Mouse (Mus musculus) heart, postnatal 0 days (tissue): ENCODE measurements at regions not wholly inside any gene's neighbourhood (a gene's known extent, or its start where the extent isn't known, plus 50 kb on each side); places are given as distances from the start of the nearest gene placed in this dataset.

Experiments
- ATAC-seq: fragments of 200-750 bp; cut with Nextera tagmentation; 2 replicates; pipeline ENCODE4 v1.8.0; 2017; ENCODE audit warnings: low read depth, moderate number of reproducible peaks, moderate library complexity; ENCODE audit not compliant: insufficient read depth
- DNase-seq: peaks from one replicate; pipeline ENCODE4 v3.0.0-alpha.2; 2016; ENCODE audit warnings: low spot score
- H3K27ac ChIP-seq: fragments of 300-500 bp; sonication (generic); 2 replicates; pipeline ENCODE4 v1.5.1; 2014; ENCODE audit warnings: low read depth, mild to moderate bottlenecking
- H3K27me3 ChIP-seq: fragments of 300-500 bp; sonication (generic); 2 replicates; pipeline ENCODE4 v1.6.1; 2014; ENCODE audit warnings: low read length, mixed read lengths; ENCODE audit not compliant: control insufficient read depth, insufficient read depth
- H3K36me3 ChIP-seq: fragments of 300-500 bp; sonication (generic); replicated peaks from 2 replicates; pipeline ENCODE4 v1.6.1; 2014; ENCODE audit warnings: low read length, mixed read lengths; ENCODE audit not compliant: control insufficient read depth, insufficient read depth
- H3K4me1 ChIP-seq: fragments of 300-500 bp; sonication (generic); 2 replicates; pipeline ENCODE4 v1.6.1; 2014; ENCODE audit warnings: antibody characterized with exemption; ENCODE audit not compliant: control insufficient read depth, insufficient read depth
- H3K4me2 ChIP-seq: fragments of 300-500 bp; sonication (generic); 2 replicates; pipeline ENCODE4 v1.6.1; 2014; ENCODE audit warnings: low read depth, mild to moderate bottlenecking, low read length, moderate library complexity
- H3K4me3 ChIP-seq: fragments of 300-500 bp; sonication (generic); 2 replicates; pipeline ENCODE4 v1.5.1; 2014; ENCODE audit warnings: low read depth, low read length
- H3K9ac ChIP-seq: fragments of 300-500 bp; sonication (generic); replicated peaks from 2 replicates; pipeline ENCODE4 v1.6.1; 2014; ENCODE audit warnings: low read depth, low read length, mixed read lengths
- H3K9me3 ChIP-seq: fragments of 300-500 bp; sonication (generic); replicated peaks from 2 replicates; pipeline ENCODE4 v1.6.1; 2016; ENCODE audit warnings: low read length; ENCODE audit not compliant: control insufficient read depth
- CTCF ChIP-seq: IDR thresholded peaks from 2 replicates; pipeline ENCODE4 v1.5.1; 2016; ENCODE audit warnings: antibody characterized with exemption, control low read depth, low read depth
- EP300 ChIP-seq: IDR thresholded peaks from 2 replicates; pipeline ENCODE4 v1.6.1; 2016; ENCODE audit warnings: antibody characterized with exemption, low read depth
- WGBS: fragments of 180-500 bp; shearing (Covaris S2); extraction: QIAGEN DNeasy Blood & Tissue Kit; methylation state at CpG from one replicate; pipeline ENCODE4 v1.1.7; 2014; 5-methylcytosine and 5-hydroxymethylcytosine counted together

- no peaks in the 10 kb centered on the region for H3K27me3 ChIP-seq
- H3K9me3 ChIP-seq, result no peaks in the 10 kb centered on the region
- TF ChIP-seq EP300 (no peak), CTCF (no peak)
- H3K4me3 ChIP-seq, result no peak overlapping the region
- H3K9ac ChIP-seq, result no peak overlapping the region
- no peaks in the 10 kb centered on the region for H3K36me3 ChIP-seq
- no peaks in the 10 kb centered on the region for H3K4me1 ChIP-seq
- WGBS, result 51% methylated on average over 2 of the region's 2 CpGs
- DNase-seq (no peak), ATAC-seq (no peak)
- H3K4me2 ChIP-seq, result no peak overlapping the region
- H3K27ac ChIP-seq, result no peak overlapping the region
These were observed 101.7 kb upstream of the Syt6 start for GRCm38 (mm10) chr3:103473336-103473735.

GRCm38 (mm10) chr3:103479845-103480543 is 95.0 kb upstream of the Syt6 start:
- ATAC-seq (no peak), DNase-seq (no peak)
- Histone ChIP-seq H3K4me2 (no peak overlapping the region), H3K36me3 (no peaks in the 10 kb centered on the region), H3K27me3 (no peaks in the 10 kb centered on the region), H3K9me3 (no peaks in the 10 kb centered on the region), H3K27ac (peak overlapping the region; percentile 7; the same call in 1 of the 2 replicates), H3K4me3 (no peak overlapping the region), H3K4me1 (no peaks in the 10 kb centered on the region), H3K9ac (no peak overlapping the region)
- TF ChIP-seq EP300 (no peak), CTCF (no peak)
- WGBS, result 70% methylated on average over 2 of the region's 2 CpGs

GRCm38 (mm10) chr3:103480676-103481075 is 94.4 kb upstream of the Syt6 start:
- ATAC-seq, result peak; percentile 39; the same call in 1 of the 2 replicates
- Histone ChIP-seq H3K27me3 (no peaks in the 10 kb centered on the region), H3K36me3 (no peaks in the 10 kb centered on the region), H3K4me1 (no peaks in the 10 kb centered on the region), H3K4me2 (no peak overlapping the region), H3K9ac (no peak overlapping the region), H3K4me3 (no peak overlapping the region), H3K27ac (peak overlapping the region; percentile 7; the same call in 1 of the 2 replicates), H3K9me3 (no peaks in the 10 kb centered on the region)
- peak; percentile 7 for DNase-seq
- TF ChIP-seq EP300 (no peak), CTCF (no peak)
- WGBS, result 53% methylated on average over 7 of the region's 7 CpGs

- no peak overlapping the region for H3K4me2 ChIP-seq
- no peaks in the 10 kb centered on the region for H3K4me1 ChIP-seq
- H3K4me3 ChIP-seq, result no peak overlapping the region
- no peaks in the 10 kb centered on the region for H3K36me3 ChIP-seq
- no peaks in the 10 kb centered on the region for H3K27me3 ChIP-seq
- ATAC-seq (no peak), DNase-seq (no peak)
- WGBS, result 92% methylated on average over 2 of the region's 2 CpGs
- no peak for TF ChIP-seq CTCF
- TF ChIP-seq EP300, result no peak
- H3K27ac ChIP-seq, result no peak overlapping the region
- no peak overlapping the region for H3K9ac ChIP-seq
- no peaks in the 10 kb centered on the region for H3K9me3 ChIP-seq
These were observed 91.7 kb upstream of the Syt6 start for GRCm38 (mm10) chr3:103483316-103483715.

GRCm38 (mm10) chr3:103483762-103484161 is 91.3 kb upstream of the Syt6 start:
- TF ChIP-seq EP300 (no peak), CTCF (no peak)
- Histone ChIP-seq H3K36me3 (no peaks in the 10 kb centered on the region), H3K4me3 (no peak overlapping the region), H3K9ac (no peak overlapping the region), H3K4me1 (no peaks in the 10 kb centered on the region), H3K9me3 (no peaks in the 10 kb centered on the region), H3K27me3 (no peaks in the 10 kb centered on the region), H3K27ac (no peak overlapping the region), H3K4me2 (no peak overlapping the region)
- ATAC-seq (no peak), DNase-seq (no peak)
- WGBS, result 69% methylated on average over 3 of the region's 3 CpGs

GRCm38 (mm10) chr3:103489786-103490185 is 85.2 kb upstream of the Syt6 start:
- DNase-seq, result no peak
- 58% methylated on average over 4 of the region's 4 CpGs for WGBS
- H3K9ac ChIP-seq, result no peak overlapping the region
- no peaks in the 10 kb centered on the region for H3K9me3 ChIP-seq
- ATAC-seq, result no peak
- no peaks in the 10 kb centered on the region for H3K27me3 ChIP-seq
- H3K4me1 ChIP-seq, result no peaks in the 10 kb centered on the region
- no peak for TF ChIP-seq CTCF
- no peak for TF ChIP-seq EP300
- no peak overlapping the region for H3K4me2 ChIP-seq
- no peaks in the 10 kb centered on the region for H3K36me3 ChIP-seq
- H3K27ac ChIP-seq, result no peak overlapping the region
- no peak overlapping the region for H3K4me3 ChIP-seq
